In genomic region chr16:84039946-84040345, GRCm38 (mm10) we compare ENCODE assay signal across 16 mouse cellular contexts.
DNase-seq lines count a peak whose midpoint lies in the region; ATAC-seq and TF ChIP-seq lines count a peak whose summit lies in the region.
"Had no signal": no experiment of that assay in that cellular context is flagged by ENCODE, and none has a peak within 500 bp of the region (broad histone marks: within the 10 kb centered on the region; RNA-seq: fewer than 3 reads in every experiment).

No protein-coding gene starts in this region.

- no peak overlapping the region for H3K9ac ChIP-seq in hindbrain, embryonic 16.5 days (ENCODE audit: low read depth, low read length)
- H3K9ac ChIP-seq in hindbrain, embryonic 14.5 days = no peak overlapping the region
- H3K9ac ChIP-seq in midbrain, postnatal 0 days (replicated peaks; ENCODE audit: low read length, poor library complexity, severe bottlenecking) = no peak overlapping the region
- H3K9ac ChIP-seq in midbrain, embryonic 16.5 days (ENCODE audit: low read depth, low read length) = no peak overlapping the region
- H3K9ac ChIP-seq: heart, embryonic 12.5 days; liver, embryonic 14.5 days; midbrain, embryonic 13.5 days had no signal

- 0 out of 2 replicates have a peak, but pooled peaks have one; percentile 38 for ATAC-seq in hindbrain, embryonic 16.5 days
- no peak for ATAC-seq in hindbrain, embryonic 14.5 days (ENCODE audit: low FRiP score)
- ATAC-seq in midbrain, postnatal 0 days (ENCODE audit: low FRiP score) = no peak
- ATAC-seq in midbrain, embryonic 16.5 days = no peak
- ATAC-seq: CD4-positive, CD25-positive, alpha-beta regulatory T cell, adult 4 months; midbrain, embryonic 13.5 days had no signal

- intact Hi-C loops in heart, postnatal 10 days (cut with DNase I) = no loop called here
- intact Hi-C loops in gastrocnemius, postnatal 36 days (cut with DNase I) = no loop called here

- H3K4me1 ChIP-seq in hindbrain, embryonic 16.5 days (ENCODE audit: control insufficient read depth, insufficient read depth, low read depth, low read length) = no peaks in the 10 kb centered on the region
- no peaks in the 10 kb centered on the region for H3K4me1 ChIP-seq in hindbrain, embryonic 14.5 days (replicated peaks; ENCODE audit: control insufficient read depth, insufficient read depth, low read length)
- no peaks in the 10 kb centered on the region for H3K4me1 ChIP-seq in midbrain, postnatal 0 days (ENCODE audit: insufficient read depth, low read length)
- H3K4me1 ChIP-seq in midbrain, embryonic 16.5 days (ENCODE audit: control insufficient read depth, insufficient read depth, low read length) = no peaks in the 10 kb centered on the region
- H3K4me1 ChIP-seq: heart, embryonic 12.5 days; midbrain, embryonic 13.5 days had no signal

- H3K4me3 ChIP-seq in hindbrain, embryonic 16.5 days (ENCODE audit: low read length) = no peak overlapping the region
- H3K4me3 ChIP-seq in hindbrain, embryonic 14.5 days (replicated peaks; ENCODE audit: low read length) = no peak overlapping the region
- H3K4me3 ChIP-seq in midbrain, postnatal 0 days (ENCODE audit: low read depth, low read length) = no peak overlapping the region
- no peak overlapping the region for H3K4me3 ChIP-seq in midbrain, embryonic 16.5 days (ENCODE audit: low read depth, low read length)
- H3K4me3 ChIP-seq: heart, embryonic 12.5 days; left cerebral cortex, adult 2 months; midbrain, embryonic 13.5 days had no signal

- H3K4me2 ChIP-seq in hindbrain, embryonic 16.5 days (ENCODE audit: low read length) = no peak overlapping the region
- no peak overlapping the region for H3K4me2 ChIP-seq in hindbrain, embryonic 14.5 days (replicated peaks)
- no peak overlapping the region for H3K4me2 ChIP-seq in midbrain, postnatal 0 days (ENCODE audit: low read depth, low read length, poor library complexity, severe bottlenecking)
- no peak overlapping the region for H3K4me2 ChIP-seq in midbrain, embryonic 16.5 days (ENCODE audit: low read length)
- H3K4me2 ChIP-seq: heart, embryonic 12.5 days; midbrain, embryonic 13.5 days had no signal

- WGBS in hindbrain, embryonic 16.5 days = 53% methylated on average over 2 of the region's 2 CpGs
- 62% methylated on average over 2 of the region's 2 CpGs for WGBS in hindbrain, embryonic 14.5 days
- 53% methylated on average over 2 of the region's 2 CpGs for WGBS in midbrain, postnatal 0 days
- WGBS in midbrain, embryonic 16.5 days = 68% methylated on average over 2 of the region's 2 CpGs

- H3K27ac ChIP-seq in hindbrain, embryonic 16.5 days (ENCODE audit: low read depth, low read length) = no peak overlapping the region
- H3K27ac ChIP-seq in hindbrain, embryonic 14.5 days = no peak overlapping the region
- no peak overlapping the region for H3K27ac ChIP-seq in midbrain, postnatal 0 days (ENCODE audit: low read depth, low read length)
- no peak overlapping the region for H3K27ac ChIP-seq in midbrain, embryonic 16.5 days (ENCODE audit: low read length)
- H3K27ac ChIP-seq: left cerebral cortex, adult 2 months; liver, embryonic 14.5 days; midbrain, embryonic 13.5 days had no signal

- TF ChIP-seq CTCF in midbrain, postnatal 0 days (IDR thresholded peaks at IDR 0.05) = no peak

- H3K9me3 ChIP-seq in hindbrain, embryonic 16.5 days (ENCODE audit: control insufficient read depth, low read length) = no peaks in the 10 kb centered on the region
- H3K9me3 ChIP-seq in hindbrain, embryonic 14.5 days (ENCODE audit: control insufficient read depth, low read length) = no peaks in the 10 kb centered on the region
- no peaks in the 10 kb centered on the region for H3K9me3 ChIP-seq in midbrain, postnatal 0 days (ENCODE audit: low read length)
- H3K9me3 ChIP-seq in midbrain, embryonic 16.5 days (replicated peaks; ENCODE audit: control insufficient read depth, low read length, poor library complexity, severe bottlenecking) = no peaks in the 10 kb centered on the region
- H3K9me3 ChIP-seq: heart, embryonic 12.5 days; midbrain, embryonic 13.5 days had no signal

- no peaks in the 10 kb centered on the region for H3K36me3 ChIP-seq in hindbrain, embryonic 16.5 days (ENCODE audit: control insufficient read depth, insufficient read depth, low read length)
- no peaks in the 10 kb centered on the region for H3K36me3 ChIP-seq in hindbrain, embryonic 14.5 days (replicated peaks; ENCODE audit: control insufficient read depth, insufficient read depth)
- no peaks in the 10 kb centered on the region for H3K36me3 ChIP-seq in midbrain, postnatal 0 days (ENCODE audit: insufficient read depth, low read length)
- no peaks in the 10 kb centered on the region for H3K36me3 ChIP-seq in midbrain, embryonic 16.5 days (ENCODE audit: control insufficient read depth, insufficient read depth, low read length)
- H3K36me3 ChIP-seq: G1E; heart, embryonic 12.5 days; midbrain, embryonic 13.5 days had no signal

- peak; percentile 8 to 61 for DNase-seq in adrenal gland, adult (ENCODE audit: inconsistent age in 2 of 2, low spot score in 1 of 2)
- no peak for DNase-seq in adrenal gland, postnatal 4 days (ENCODE audit: low spot score in 2 of 2)
- DNase-seq in hindbrain, embryonic 14.5 days (ENCODE audit: low spot score) = no peak
- peak; percentile 60 for DNase-seq in midbrain, postnatal 0 days (ENCODE audit: low spot score)
- DNase-seq in heart, postnatal 10 days = no peak
- no peak for DNase-seq in gastrocnemius, postnatal 36 days
- DNase-seq: gastrocnemius, postnatal 25 days; heart, postnatal 36 days had no signal

- no peaks in the 10 kb centered on the region for H3K27me3 ChIP-seq in hindbrain, embryonic 16.5 days (replicated peaks; ENCODE audit: control insufficient read depth, insufficient read depth, low read length)
- no peaks in the 10 kb centered on the region for H3K27me3 ChIP-seq in hindbrain, embryonic 14.5 days (ENCODE audit: control insufficient read depth, insufficient read depth, low read length)
- H3K27me3 ChIP-seq in midbrain, postnatal 0 days (ENCODE audit: insufficient read depth, low read length) = no peaks in the 10 kb centered on the region
- no peaks in the 10 kb centered on the region for H3K27me3 ChIP-seq in midbrain, embryonic 16.5 days (ENCODE audit: control insufficient read depth, insufficient read depth, low read depth, low read length)
- H3K27me3 ChIP-seq: heart, embryonic 12.5 days; midbrain, embryonic 13.5 days had no signal

Comparison
In these comparisons a context has a peak if more than half of its experiments do, and no peak if none do; other contexts are left out.
1. DNase-seq: peak in adrenal gland, adult (2 of 2) and midbrain, postnatal 0 days (single experiment); none in adrenal gland, postnatal 4 days (0 of 2), hindbrain, embryonic 14.5 days (single experiment), heart, postnatal 10 days (0 of 2) and gastrocnemius, postnatal 36 days (0 of 2).